20 mouse cellular contexts compared by ENCODE assay signal in genomic region chr15:51131017-51131416, GRCm38 (mm10).
"Had no signal": no experiment of that assay in that cellular context is flagged by ENCODE, and none has a peak within 500 bp of the region (broad histone marks: within the 10 kb centered on the region; RNA-seq: fewer than 3 reads in every experiment).

No protein-coding gene starts in this region.

- H3K27ac ChIP-seq: kidney, embryonic 15.5 days; limb, embryonic 12.5 days; limb, embryonic 15.5 days; liver, embryonic 14.5 days; neural tube, embryonic 12.5 days; stomach, embryonic 15.5 days had no signal

- H3K36me3 ChIP-seq: kidney, embryonic 15.5 days; limb, embryonic 12.5 days; limb, embryonic 15.5 days; neural tube, embryonic 12.5 days; stomach, embryonic 15.5 days had no signal

- H3K27me3 ChIP-seq: kidney, embryonic 15.5 days; limb, embryonic 12.5 days; limb, embryonic 15.5 days; neural tube, embryonic 12.5 days; stomach, embryonic 15.5 days had no signal

- ATAC-seq: liver, postnatal 0 days had no signal

- H3K9me3 ChIP-seq: kidney, embryonic 15.5 days; limb, embryonic 12.5 days; limb, embryonic 15.5 days; neural tube, embryonic 12.5 days; stomach, embryonic 15.5 days had no signal

- H3K4me1 ChIP-seq: kidney, embryonic 15.5 days; limb, embryonic 15.5 days; neural tube, embryonic 12.5 days; stomach, embryonic 15.5 days had no signal

- H3K4me2 ChIP-seq: kidney, embryonic 15.5 days; limb, embryonic 12.5 days; limb, embryonic 15.5 days; liver, embryonic 11.5 days; midbrain, embryonic 11.5 days; neural tube, embryonic 12.5 days; stomach, embryonic 15.5 days had no signal

- DNase-seq: kidney, adult 8-10 months; kidney, postnatal 10 days; kidney, postnatal 36 days; left cerebral cortex, postnatal 4 days; liver, postnatal 0 days; lung, postnatal 14 days; lung, postnatal 4 days; midbrain, embryonic 14.5 days; retina, postnatal 1 day; right cerebral cortex, postnatal 25 days; spleen, adult 18-20 months; thymus, postnatal 25 days had no signal

- H3K4me3 ChIP-seq: kidney, embryonic 15.5 days; limb, embryonic 12.5 days; limb, embryonic 15.5 days; neural tube, embryonic 12.5 days; stomach, embryonic 15.5 days had no signal

- H3K9ac ChIP-seq: kidney, embryonic 15.5 days; limb, embryonic 12.5 days; limb, embryonic 15.5 days; liver, embryonic 14.5 days; liver, postnatal 0 days; neural tube, embryonic 12.5 days; stomach, embryonic 15.5 days had no signal
